10 mouse cellular contexts compared by ENCODE assay signal in the genomic region with DNA sequence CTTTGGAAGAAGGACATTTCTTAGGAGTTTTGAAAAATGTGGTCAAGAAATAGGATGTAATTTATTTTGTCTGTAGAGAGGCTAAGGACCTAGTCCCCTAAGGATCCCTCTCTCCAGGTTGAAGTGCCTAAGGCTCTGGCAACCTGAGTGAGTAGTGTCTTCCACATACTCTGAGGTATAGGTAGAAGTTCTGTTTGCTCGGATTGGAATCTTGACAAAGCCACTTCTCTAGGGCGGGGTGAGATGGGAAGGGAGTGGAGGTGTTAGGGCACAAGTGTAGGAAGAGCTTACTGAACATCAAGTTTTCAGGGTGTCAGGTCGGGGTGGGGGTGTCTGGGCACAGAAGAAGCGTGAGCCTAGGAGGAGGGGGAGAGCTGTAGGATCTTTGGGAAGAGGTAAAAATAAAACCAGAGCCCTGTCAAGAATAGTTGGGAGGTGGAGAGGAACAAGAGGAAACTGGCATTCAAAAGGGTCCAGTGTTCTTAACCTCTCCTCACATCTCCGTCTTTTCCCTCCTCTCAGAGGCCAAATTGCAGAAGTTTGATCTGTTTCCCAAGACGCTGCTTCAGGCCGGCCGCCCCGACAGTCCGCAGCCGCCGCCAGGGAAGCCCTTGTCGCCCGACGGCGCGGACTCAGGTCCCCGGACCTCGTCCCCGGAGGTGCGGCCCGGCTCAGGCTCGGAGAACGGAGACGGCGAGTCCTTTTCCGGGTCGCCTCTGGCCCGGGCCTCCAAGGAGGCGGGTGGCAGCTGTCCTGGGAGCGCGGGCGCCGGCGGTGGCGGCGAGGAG. TPM values are rescaled to one million over a fixed set of nuclear protein-coding genes. Genes with fewer than 3 reads are reported as not detected.
DNase-seq lines count a peak whose midpoint lies in the region; ATAC-seq and TF ChIP-seq lines count a peak whose summit lies in the region.
"Had no signal": no experiment of that assay in that cellular context is flagged by ENCODE, and none has a peak within 500 bp of the region (broad histone marks: within the 10 kb centered on the region; RNA-seq: fewer than 3 reads in every experiment).

No protein-coding gene starts in this region.

- DNase-seq in left cerebral cortex, adult 2 months (ENCODE audit: extremely low spot score in 1 of 2, low spot score in 2 of 2) = no peak
- DNase-seq in left cerebral cortex, adult 9 months (ENCODE audit: low spot score in 2 of 2) = no peak
- no peak for DNase-seq in hindbrain, postnatal 0 days (ENCODE audit: low spot score)
- DNase-seq in left cerebral cortex, adult 18-20 months (ENCODE audit: low spot score in 2 of 2) = no peak

- H3K4me2 ChIP-seq in embryonic facial prominence, embryonic 12.5 days (replicated peaks) = peak overlapping the region; percentile 47
- peak overlapping the region; percentile 45; the same call in 1 of the 2 replicates for H3K4me2 ChIP-seq in hindbrain, postnatal 0 days (ENCODE audit: low read depth, low read length)

- no peak overlapping the region for H3K27ac ChIP-seq in left cerebral cortex, adult 2 months
- H3K27ac ChIP-seq in embryonic facial prominence, embryonic 12.5 days = no peak overlapping the region
- no peak overlapping the region for H3K27ac ChIP-seq in hindbrain, postnatal 0 days
- H3K27ac ChIP-seq in olfactory bulb, adult 2 months (ENCODE audit: insufficient read depth, low read depth, low read length) = no peak overlapping the region

- peaks cover 87% of the 10 kb centered on the region for H3K27me3 ChIP-seq in embryonic facial prominence, embryonic 12.5 days
- peaks cover 87% of the 10 kb centered on the region for H3K27me3 ChIP-seq in hindbrain, postnatal 0 days (ENCODE audit: insufficient read depth, low read length)

- H3K9ac ChIP-seq in embryonic facial prominence, embryonic 12.5 days = peak overlapping the region; percentile 53; the same call in 1 of the 2 replicates
- no peak overlapping the region for H3K9ac ChIP-seq in hindbrain, postnatal 0 days (replicated peaks; ENCODE audit: low read length)

- intact Hi-C loops in left cerebral cortex, adult 2 months (cut with DNase I) = loop anchor here (2.0 to 5.0 kb wide), 3 partner anchors 306 to 324 kb away; no protein-coding TSS in a partner anchor

- peaks cover 34% of the 10 kb centered on the region for H3K4me1 ChIP-seq in embryonic facial prominence, embryonic 12.5 days
- H3K4me1 ChIP-seq in hindbrain, postnatal 0 days (ENCODE audit: insufficient read depth, low read length) = peaks cover 14% of the 10 kb centered on the region; the same call in 1 of the 2 replicates
- peaks cover 31% of the 10 kb centered on the region for H3K4me1 ChIP-seq in olfactory bulb, adult 2 months (ENCODE audit: control insufficient read depth, insufficient read depth, low read length)

- no peak for TF ChIP-seq CTCF in left cerebral cortex, adult 2 months (IDR thresholded peaks at IDR 0.05)
- TF ChIP-seq CTCF in hindbrain, postnatal 0 days (IDR thresholded peaks at IDR 0.05; ENCODE audit: low read depth) = no peak
- no peak for TF ChIP-seq CTCF in olfactory bulb, adult 2 months (IDR thresholded peaks at IDR 0.05; ENCODE audit: insufficient read depth, low read depth, low read length)

- 1% methylated on average over 37 of the region's 37 CpGs for WGBS in embryonic facial prominence, embryonic 12.5 days
- 4% methylated on average over 37 of the region's 37 CpGs for WGBS in hindbrain, postnatal 0 days
- 11% methylated on average over 37 of the region's 37 CpGs for WGBS in olfactory bulb, adult 2 months

- H3K4me3 ChIP-seq in left cerebral cortex, adult 2 months = peak overlapping the region; percentile 2; the same call in 1 of the 2 replicates
- peak overlapping the region; percentile 34 for H3K4me3 ChIP-seq in embryonic facial prominence, embryonic 12.5 days
- peak overlapping the region; percentile 31 for H3K4me3 ChIP-seq in hindbrain, postnatal 0 days (ENCODE audit: low read length)
- peak overlapping the region; percentile 30 for H3K4me3 ChIP-seq in olfactory bulb, adult 2 months (ENCODE audit: insufficient read depth, low read depth, low read length)
- H3K4me3 ChIP-seq: myocyte had no signal

- no peak for ATAC-seq in embryonic facial prominence, embryonic 12.5 days (ENCODE audit: insufficient number of reproducible peaks, insufficient read depth, low FRiP score, low TSS enrichment)
- ATAC-seq in hindbrain, postnatal 0 days = no peak
- no peak for ATAC-seq in granulocyte monocyte progenitor cell, adult 5-6 weeks (replicated peaks; ENCODE audit: poor library complexity, severe bottlenecking)
- ATAC-seq in erythroid progenitor cell, adult 5-6 weeks (replicated peaks; ENCODE audit: low FRiP score, poor library complexity, severe bottlenecking) = no peak
- ATAC-seq: activated CD4-positive, CD25-positive, alpha-beta regulatory T cell, adult 4 months had no signal

- no peaks in the 10 kb centered on the region for H3K9me3 ChIP-seq in embryonic facial prominence, embryonic 12.5 days
- no peaks in the 10 kb centered on the region for H3K9me3 ChIP-seq in hindbrain, postnatal 0 days (ENCODE audit: low read length)

- H3K36me3 ChIP-seq in embryonic facial prominence, embryonic 12.5 days = no peaks in the 10 kb centered on the region
- H3K36me3 ChIP-seq in hindbrain, postnatal 0 days (ENCODE audit: insufficient read depth, low read length) = no peaks in the 10 kb centered on the region

- no peak for TF ChIP-seq POLR2A in olfactory bulb, adult 2 months (IDR thresholded peaks at IDR 0.05; ENCODE audit: insufficient read depth, low read depth, low read length)

RNA-seq across cellular contexts. Expression of a gene that starts 3.4 kb away (rescaled TPM):
- total RNA-seq in left cerebral cortex, adult 2 months (2021) = 1 to 10 TPM; 2.2 to 2.6 TPM
- polyA plus RNA-seq in embryonic facial prominence, embryonic 12.5 days (2016; fragmentation: Nextera tagmentation; extraction: Ambion mirVana) = 1.2 and 1.4 TPM in 2 replicates
- total RNA-seq in hindbrain, postnatal 0 days (2014; rRNA removed) = 1.2 and 2.0 TPM in 2 replicates
- polyA plus RNA-seq in hindbrain, postnatal 0 days (2015; fragmentation: Nextera tagmentation; extraction: Ambion mirVana) = 0.06 and 0.08 TPM in 2 replicates
- polyA plus RNA-seq in olfactory bulb, adult 2 months (2012; ENCODE audit: insufficient read depth, insufficient read length, low replicate concordance, missing spikeins) = not detected in 2 replicates
- not detected in 2 replicates for total RNA-seq in granulocyte monocyte progenitor cell, adult 5-6 weeks (2014; fragmentation: Nextera tagmentation)
- not detected in 2 replicates for total RNA-seq in granulocyte monocyte progenitor cell, adult 5-6 weeks (2017)
- 1 to 10 TPM; 2.1 to 2.6 TPM for total RNA-seq in left cerebral cortex, adult 18-20 months (2021)
- total RNA-seq in erythroid progenitor cell, adult 5-6 weeks (2015; ENCODE audit: low replicate concordance) = not detected in 2 replicates
- total RNA-seq in erythroid progenitor cell, adult 5-6 weeks (2017; ENCODE audit: low replicate concordance) = 0.51 TPM in 1 of 2 replicates, not detected in the other
- polyA plus RNA-seq: activated CD4-positive, CD25-positive, alpha-beta regulatory T cell, adult 4 months had no signal
